Mouse (Mus musculus) brain, embryonic 18.5 days (tissue): Measurements from ENCODE around the gene Scgb1a1.
"Not testable (repeated sequence)": the region's sequence is repeated elsewhere in the genome, so short reads cannot be mapped to it uniquely, and the experiment has no call there.

Experiments
- DNase-seq: peaks from one replicate; pipeline ENCODE4 v3.0.0-alpha.2; 2012; ENCODE audit warnings: low read depth, low spot score

Gene Scgb1a1

DNA sequence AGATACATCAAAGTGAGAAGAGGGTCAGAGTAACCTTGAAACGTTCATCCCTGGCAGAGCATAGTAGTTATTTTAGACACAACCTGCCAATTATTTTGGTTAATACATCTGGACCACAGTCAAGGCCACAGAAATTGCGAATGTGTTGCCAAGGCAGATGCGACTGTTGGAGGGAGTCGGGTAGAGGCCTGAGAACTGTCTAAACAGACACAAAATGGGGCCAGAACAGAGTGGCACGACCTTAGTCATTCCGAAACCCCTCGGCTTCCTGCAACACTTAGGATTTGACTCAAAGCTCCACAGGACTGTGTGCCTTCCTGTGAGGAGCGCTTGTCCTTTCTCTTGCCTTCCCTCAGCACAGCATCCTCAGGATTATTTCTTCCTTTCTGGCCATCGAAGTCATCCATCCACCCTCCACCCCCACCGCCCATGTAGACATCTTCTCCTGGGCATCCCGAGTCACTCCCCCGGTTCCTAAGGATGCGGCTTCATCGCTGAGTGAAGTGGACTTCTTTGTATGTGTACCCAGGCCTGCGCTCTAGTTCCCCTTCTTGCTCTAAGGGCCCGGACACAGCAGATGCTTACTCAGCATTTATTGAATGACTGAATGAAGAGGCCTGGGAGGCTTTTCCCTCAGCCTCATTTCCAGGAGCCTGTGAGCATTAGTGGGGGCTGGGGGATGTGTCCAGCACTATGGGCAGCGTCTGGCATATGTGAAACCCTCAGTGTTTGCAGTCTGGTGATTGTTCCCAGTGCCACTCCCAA is 12.7 kb upstream of the Scgb1a1 start:
- DNase-seq = no peak

DNA sequence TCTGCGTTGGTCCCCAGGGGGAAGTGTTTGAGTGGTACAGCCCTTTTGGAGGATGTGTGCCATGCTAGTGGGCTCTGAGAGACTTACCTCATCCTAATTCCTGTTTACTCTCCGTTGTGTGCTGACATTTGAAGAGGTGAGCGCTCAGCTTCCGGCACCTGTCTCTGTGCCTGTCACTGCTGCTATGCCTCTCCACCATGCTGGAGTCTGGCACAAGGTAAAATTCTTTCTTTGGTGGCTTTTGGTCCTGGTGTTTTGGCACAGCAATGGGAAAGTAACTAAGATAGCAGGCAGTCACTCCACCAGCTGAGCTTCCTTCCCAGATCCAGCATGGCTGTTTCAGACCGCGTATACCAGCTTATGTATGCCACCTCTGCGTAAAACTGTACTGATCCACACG is 12.0 kb upstream of the Scgb1a1 start:
- DNase-seq = no peak

GRCm38 (mm10) chr19:9097441-9097840 is 9.7 kb upstream of the Scgb1a1 start:
- no peak for DNase-seq

DNA sequence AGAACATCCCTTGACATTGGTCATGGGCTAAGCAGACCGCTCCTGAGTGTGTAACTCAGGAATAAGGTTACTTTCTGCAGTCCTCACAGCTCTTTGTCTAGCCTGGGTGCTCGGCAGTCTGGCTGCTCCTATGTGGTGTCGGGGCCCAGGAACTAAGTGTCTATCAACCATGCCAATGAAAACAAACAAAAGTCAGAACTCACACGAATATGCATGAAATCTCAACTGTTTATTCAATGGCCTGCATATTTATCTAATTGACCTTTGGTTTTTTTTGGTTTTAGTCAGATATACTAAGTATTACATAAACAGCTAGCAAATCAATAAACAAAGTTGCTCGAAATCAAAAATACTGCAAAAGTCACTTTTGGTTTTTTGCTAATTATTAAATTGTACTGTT is 7.4 kb upstream of the Scgb1a1 start:
- DNase-seq = no peak

GRCm38 (mm10) chr19:9090709-9091108 is 3.0 kb upstream of the Scgb1a1 start:
- DNase-seq = no peak

DNA sequence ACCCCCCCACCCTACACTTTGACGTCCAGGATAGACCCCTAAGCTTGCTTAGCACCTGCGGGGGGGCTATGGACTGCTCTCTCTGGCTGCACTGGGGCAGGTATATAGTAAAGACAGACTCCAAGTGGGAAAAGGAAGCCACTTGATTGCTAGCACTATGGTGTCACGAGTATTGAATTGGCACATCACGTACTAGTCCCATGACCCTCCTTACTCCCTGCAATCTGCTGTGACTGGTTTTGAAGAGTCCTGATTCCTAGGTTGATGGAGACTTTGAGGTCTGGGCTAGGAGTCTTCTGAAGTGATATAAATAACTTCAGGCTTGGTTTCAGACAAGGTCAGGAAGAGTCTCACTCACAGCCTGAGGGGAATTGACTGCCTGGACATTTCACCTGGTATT is 2.4 kb upstream of the Scgb1a1 start:
- DNase-seq = no peak

DNA sequence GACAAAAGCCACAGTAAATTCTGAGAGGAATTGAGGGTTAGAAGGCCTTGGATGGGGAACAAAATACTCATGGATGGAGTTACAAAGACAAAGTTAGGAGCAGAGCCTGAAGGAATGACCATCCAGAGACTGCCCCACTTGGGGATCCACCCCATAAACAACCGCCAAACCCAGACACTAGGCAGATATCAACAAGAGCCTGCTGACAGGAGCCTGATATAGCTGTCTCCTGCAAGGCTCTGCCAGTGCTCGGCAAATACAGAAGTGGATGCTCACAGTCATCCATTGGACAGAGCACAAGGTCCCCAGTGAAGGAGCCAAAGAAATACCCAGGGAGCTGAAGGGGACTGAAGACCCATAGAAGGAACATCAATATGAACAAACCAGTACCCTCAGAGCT is 3.9 kb downstream of the Scgb1a1 start:
- DNase-seq = not testable (repeated sequence)

GRCm38 (mm10) chr19:9083010-9083355 is 4.8 kb downstream of the Scgb1a1 start:
- no peak for DNase-seq

DNA sequence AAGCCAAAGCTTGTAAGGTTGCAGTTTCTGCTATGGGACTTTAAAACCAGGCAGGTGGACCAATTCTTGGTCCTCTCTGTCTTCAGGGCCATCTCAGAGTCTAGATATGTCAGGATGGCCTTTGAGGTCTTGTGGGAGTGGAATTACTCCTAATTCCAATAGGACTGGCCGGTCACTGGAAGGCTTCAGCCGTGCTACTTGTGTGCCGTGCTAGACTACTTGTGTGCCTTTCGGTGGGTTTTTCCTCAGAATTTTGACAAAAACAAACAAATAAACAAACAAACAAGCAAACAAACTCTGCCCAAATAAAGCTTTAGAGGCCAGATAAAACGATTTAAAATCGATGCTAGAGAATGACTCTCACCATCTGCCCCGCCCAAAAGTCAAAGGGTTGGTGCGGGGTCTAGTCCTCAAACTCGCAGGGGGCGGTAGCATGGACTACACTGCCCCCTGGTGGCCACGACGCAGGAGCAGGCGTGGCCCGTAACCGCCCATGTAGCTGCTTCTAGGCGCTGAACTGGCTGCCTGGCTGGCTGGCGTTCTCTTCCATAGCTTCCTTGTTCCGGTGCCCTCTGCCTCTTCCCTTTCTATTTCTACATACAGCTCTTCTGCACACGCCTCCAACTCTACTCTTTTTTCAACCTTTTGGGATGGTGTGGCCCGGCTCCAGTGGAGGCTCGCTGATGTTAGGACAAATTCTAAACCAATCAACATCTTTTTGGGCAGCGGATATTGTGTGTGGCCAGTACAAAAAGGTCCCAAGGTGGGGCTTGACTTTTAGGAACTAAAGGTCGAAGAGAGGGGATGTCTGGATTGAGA is 5.4 kb downstream of the Scgb1a1 start:
- DNase-seq = no peak

DNA sequence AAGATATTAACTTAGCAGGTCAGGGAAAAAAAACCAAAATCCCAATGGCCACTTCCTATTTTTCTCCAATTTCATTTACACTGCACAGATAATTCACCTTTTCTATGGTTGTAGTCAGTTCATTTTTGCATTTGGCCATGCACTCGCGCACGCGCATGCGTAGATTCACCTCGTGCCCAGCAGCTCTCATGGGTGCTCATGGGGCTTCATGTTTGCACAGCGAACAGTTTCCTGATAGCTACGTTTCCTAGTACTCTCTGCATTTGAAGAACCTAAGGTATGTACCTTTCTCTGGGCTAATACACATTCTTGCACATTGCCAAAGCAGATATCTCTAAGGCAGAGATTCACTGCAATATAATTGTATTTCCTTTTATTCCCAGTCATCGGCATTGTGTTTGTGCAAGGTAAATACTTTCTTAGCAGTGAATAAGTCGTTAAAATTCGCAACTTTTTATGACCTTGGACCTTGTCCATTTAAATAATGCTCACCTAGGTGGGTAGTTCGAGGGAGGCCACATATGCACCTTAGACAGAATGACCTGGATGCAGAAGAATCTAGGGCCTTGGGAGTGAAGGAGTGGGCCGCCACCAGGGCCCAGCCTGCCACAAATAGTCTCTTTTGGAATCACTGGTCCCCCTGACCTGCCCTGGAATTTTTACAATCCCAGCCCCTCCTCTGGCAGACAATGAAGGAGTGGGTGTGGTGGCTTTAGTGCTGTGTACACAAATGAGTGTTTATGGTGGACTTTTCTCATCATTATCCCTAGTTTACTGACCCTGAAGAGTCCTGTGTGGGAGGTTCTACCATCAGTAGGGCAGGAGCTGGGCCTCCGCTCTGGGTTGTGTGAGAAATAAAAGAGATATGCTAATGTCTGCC is 6.2 kb downstream of the Scgb1a1 start:
- no peak for DNase-seq

- no peak for DNase-seq
Measured at GRCm38 (mm10) chr19:9079916-9080315, 7.8 kb downstream of the Scgb1a1 start.

- DNase-seq = no peak
Measured at GRCm38 (mm10) chr19:9076982-9077660, 10.6 kb downstream of the Scgb1a1 start.

DNA sequence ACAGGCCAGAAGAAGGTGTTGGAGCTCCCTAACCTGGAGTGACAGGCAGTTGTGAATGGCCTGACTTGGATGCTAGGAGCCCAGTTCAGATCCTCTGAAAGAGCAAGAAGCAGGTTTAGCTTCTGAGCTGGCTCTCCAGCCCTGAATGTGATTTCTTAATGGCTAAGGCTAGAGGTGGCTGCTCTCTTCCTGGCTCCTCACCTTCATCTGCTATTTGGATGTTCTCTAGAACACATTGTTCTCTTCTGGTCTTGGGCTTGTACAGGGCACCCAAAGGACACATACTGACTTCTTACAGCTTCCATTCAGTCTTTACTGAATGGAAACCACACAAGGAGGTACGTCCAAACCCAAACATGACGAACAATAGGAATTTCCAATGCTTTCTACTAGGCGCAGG is 11.7 kb downstream of the Scgb1a1 start:
- DNase-seq = no peak

DNA sequence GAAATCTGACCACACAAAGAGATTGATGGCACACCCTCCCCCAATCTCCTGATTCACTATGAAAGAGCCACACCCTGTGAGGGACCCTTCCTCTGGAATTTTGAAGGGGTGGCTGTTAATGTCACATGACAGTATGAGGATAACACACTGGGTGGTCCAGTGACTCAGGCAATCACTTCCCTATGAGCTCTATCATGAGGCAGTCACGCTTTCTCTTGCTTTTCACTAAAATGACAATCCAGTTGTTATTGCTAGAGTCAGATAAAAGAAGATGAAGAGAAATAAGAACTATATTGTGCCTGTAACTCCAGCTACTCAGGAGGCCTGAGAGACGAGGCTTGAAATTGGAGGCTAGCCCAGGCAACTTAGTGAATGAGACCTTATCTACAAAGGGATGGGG is 12.2 kb downstream of the Scgb1a1 start:
- DNase-seq = no peak

DNA sequence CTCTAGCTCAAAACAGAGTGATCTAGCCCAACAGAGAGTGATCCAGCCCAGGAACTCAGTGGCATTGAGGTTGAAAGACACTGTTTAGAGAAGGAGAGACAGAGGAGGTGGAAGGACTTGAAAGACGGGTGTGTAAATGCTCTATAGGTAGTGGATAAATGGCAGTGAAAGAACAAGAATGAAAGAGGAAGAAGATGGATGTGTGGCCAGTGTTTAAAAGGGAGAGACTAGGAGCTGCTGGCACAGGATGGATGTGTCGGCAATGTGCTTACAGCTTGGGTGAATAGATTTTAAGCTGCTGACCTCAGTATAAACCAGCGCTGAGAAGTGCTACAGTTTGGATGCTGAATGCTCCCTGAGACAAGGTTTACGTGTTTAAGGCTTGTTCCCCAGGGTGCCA is 13.3 kb downstream of the Scgb1a1 start:
- DNase-seq = no peak

DNA sequence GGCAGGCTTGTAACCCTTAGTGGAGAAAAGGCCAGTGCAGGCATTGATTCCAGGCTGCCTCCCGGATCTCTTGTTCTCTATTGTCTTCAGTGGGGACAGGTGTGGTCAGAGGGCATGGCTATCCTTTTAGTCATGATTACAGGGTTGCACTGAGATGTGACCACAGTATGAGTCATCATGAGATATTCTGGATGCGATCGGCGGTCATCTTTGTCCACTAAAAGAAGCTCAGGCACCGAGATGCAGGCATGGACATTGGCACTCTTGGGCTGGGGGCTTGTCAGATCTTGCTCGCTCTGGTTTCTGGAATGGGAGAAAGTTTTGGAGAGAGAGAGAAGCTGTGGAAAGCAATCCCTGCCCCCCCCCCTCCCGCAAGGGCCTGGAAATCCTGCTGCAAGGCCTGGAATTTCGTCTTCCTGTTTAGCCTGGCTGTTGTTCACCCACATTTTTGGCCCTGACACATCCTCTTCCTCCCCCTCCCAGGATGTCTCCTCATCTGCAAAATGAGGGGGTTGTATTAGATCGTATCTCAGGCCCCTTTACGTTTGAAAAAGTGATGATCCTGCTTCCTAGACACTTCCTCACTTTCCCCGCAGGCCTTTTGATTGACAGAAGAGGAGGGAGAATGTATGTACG is 13.9 kb downstream of the Scgb1a1 start:
- DNase-seq = no peak

DNA sequence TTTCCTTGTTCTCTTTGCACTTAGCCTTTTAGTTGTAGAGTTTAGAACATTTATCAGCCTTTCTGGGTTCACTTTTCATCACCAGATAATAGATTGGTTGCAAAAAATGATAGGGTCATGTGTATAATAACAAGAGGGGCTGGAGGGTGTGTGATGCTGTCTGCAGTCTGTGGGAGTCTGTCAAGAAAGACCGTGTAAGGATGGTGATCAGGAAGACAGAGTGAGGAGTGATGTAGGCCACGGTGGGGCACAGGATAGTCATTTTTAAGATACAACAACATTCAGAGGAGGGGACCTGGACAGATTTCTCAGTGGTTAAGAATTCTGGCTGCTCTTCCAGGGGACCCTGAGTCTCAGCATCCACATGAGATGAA is 15.6 kb downstream of the Scgb1a1 start:
- no peak for DNase-seq

DNA sequence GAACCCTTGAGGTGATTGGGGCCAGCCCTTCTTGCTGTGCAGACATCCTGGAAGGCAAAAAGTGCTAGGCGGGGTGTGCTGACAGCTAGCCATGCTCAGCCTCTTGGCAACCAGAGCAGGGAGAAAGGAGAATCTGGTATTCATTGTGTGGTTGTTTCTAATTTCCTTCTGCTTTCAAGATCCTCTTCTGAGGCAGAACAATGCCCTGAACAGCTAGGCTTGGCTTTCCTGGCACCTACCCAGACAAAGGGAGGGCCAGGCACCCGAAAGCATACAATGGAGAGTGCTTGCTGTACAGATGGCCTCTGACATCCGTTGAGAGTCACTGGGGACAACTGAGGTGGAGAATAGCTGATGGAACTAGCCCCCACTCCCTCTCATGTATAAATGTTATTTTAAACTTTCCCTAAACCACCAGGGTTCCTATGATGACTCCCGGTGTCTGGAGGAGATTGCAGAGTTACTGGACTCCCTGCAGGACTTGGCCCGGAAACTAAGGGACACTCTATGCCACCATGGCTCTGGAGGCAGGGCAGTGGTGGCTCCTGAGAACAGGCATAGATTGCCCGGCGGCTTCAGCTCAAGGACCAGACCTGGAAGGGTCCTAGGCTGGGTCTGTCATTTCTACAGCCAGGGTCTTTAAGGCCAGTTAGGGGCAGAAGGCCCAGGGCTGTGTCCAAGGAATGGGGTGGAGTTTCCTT is 16.2 kb downstream of the Scgb1a1 start:
- DNase-seq = no peak

- DNase-seq = no peak
Measured at GRCm38 (mm10) chr19:9070316-9070715, 17.4 kb downstream of the Scgb1a1 start.

GRCm38 (mm10) chr19:9069687-9070307 is 18.0 kb downstream of the Scgb1a1 start:
- DNase-seq = no peak
